Mouse (Mus musculus) embryonic fibroblast, embryonic 13.5 days (primary cell): Measurements from ENCODE around the gene Tmem63b.

Experiments
- CTCF ChIP-seq: IDR thresholded peaks from 2 replicates; pipeline ENCODE4 v1.5.1; 2011; ENCODE audit warnings: mild to moderate bottlenecking, control low read depth, low read length, moderate library complexity, borderline replicate concordance; ENCODE audit not compliant: insufficient read depth
- POLR2A ChIP-seq: IDR thresholded peaks from 2 replicates; pipeline ENCODE4 v1.6.1; 2011; ENCODE audit warnings: low read depth, mild to moderate bottlenecking, control low read depth, low read length, moderate library complexity

GRCm38 (mm10) chr17:45667481-45667880 is 19.2 kb downstream of the Tmem63b start:
- TF ChIP-seq POLR2A (no peak), CTCF (no peak)
